Mouse (Mus musculus) c-Kit-positive CD71-positive TER-119-positive erythroid progenitor cells, embryonic 14.5 days (primary cell): Measurements from ENCODE around the gene Akap6.

Experiments used
- DNase-seq: peaks from one replicate; pipeline ENCODE4 v3.0.0-alpha.2; 2013; ENCODE audit warnings: low spot score

The Akap6 gene

GRCm38 (mm10) chr12:52910345-52910744 is 211.2 kb downstream of the Akap6 start:
- DNase-seq: no peak

- peak; percentile 39 for DNase-seq
Observed at GRCm38 (mm10) chr12:52910819-52911218, 211.6 kb downstream of the Akap6 start.

GRCm38 (mm10) chr12:52918939-52919338 is 219.8 kb downstream of the Akap6 start:
- DNase-seq: peak; percentile 14

- DNase-seq: no peak
Observed at GRCm38 (mm10) chr12:52922510-52922909, 223.3 kb downstream of the Akap6 start.

GRCm38 (mm10) chr12:52925448-52925847 is 226.3 kb downstream of the Akap6 start:
- no peak for DNase-seq

GRCm38 (mm10) chr12:52933832-52934231 is 234.6 kb downstream of the Akap6 start:
- DNase-seq: no peak

GRCm38 (mm10) chr12:52934989-52935388 is 235.8 kb downstream of the Akap6 start:
- DNase-seq: no peak

- DNase-seq: no peak
Observed at GRCm38 (mm10) chr12:52938786-52939185, 239.6 kb downstream of the Akap6 start.

GRCm38 (mm10) chr12:52939324-52939946 is 240.3 kb downstream of the Akap6 start:
- DNase-seq: no peak

- DNase-seq: no peak
Observed at GRCm38 (mm10) chr12:52941941-52942340, 242.8 kb downstream of the Akap6 start.

- no peak for DNase-seq
Observed at GRCm38 (mm10) chr12:52944274-52944673, 245.1 kb downstream of the Akap6 start.

GRCm38 (mm10) chr12:52944949-52945348 is 245.8 kb downstream of the Akap6 start:
- no peak for DNase-seq

GRCm38 (mm10) chr12:52950660-52951059 is 251.5 kb downstream of the Akap6 start:
- DNase-seq: no peak

GRCm38 (mm10) chr12:52957587-52957986 is 258.4 kb downstream of the Akap6 start:
- DNase-seq: no peak

GRCm38 (mm10) chr12:52957994-52958393 is 258.8 kb downstream of the Akap6 start:
- no peak for DNase-seq

- no peak for DNase-seq
Observed at GRCm38 (mm10) chr12:52991745-52992144, 292.6 kb downstream of the Akap6 start.

- DNase-seq: no peak
Observed at GRCm38 (mm10) chr12:53012336-53012735, 313.2 kb downstream of the Akap6 start.

GRCm38 (mm10) chr12:53014539-53014938 is 315.4 kb downstream of the Akap6 start:
- no peak for DNase-seq

- no peak for DNase-seq
Observed at GRCm38 (mm10) chr12:53024575-53025246, 325.5 kb downstream of the Akap6 start.

- DNase-seq: no peak
Observed at GRCm38 (mm10) chr12:53027308-53027707, 328.1 kb downstream of the Akap6 start.

GRCm38 (mm10) chr12:53028926-53029325 is 329.7 kb downstream of the Akap6 start:
- no peak for DNase-seq

- DNase-seq: no peak
Observed at GRCm38 (mm10) chr12:53029910-53030309, 330.7 kb downstream of the Akap6 start.

- no peak for DNase-seq
Observed at GRCm38 (mm10) chr12:53032762-53033161, 333.6 kb downstream of the Akap6 start.

GRCm38 (mm10) chr12:53033404-53033913 is 334.3 kb downstream of the Akap6 start:
- DNase-seq: no peak
